Mouse (Mus musculus): Measurements from ENCODE around the gene Poc1a. TPM values are rescaled to one million over a fixed set of nuclear protein-coding genes. Genes with fewer than 3 reads are reported as not detected.

The Poc1a gene
- total and polyA plus RNA-seq, 3 experiments: 14.8 to 25.6 (median 20.2) TPM

DNA sequence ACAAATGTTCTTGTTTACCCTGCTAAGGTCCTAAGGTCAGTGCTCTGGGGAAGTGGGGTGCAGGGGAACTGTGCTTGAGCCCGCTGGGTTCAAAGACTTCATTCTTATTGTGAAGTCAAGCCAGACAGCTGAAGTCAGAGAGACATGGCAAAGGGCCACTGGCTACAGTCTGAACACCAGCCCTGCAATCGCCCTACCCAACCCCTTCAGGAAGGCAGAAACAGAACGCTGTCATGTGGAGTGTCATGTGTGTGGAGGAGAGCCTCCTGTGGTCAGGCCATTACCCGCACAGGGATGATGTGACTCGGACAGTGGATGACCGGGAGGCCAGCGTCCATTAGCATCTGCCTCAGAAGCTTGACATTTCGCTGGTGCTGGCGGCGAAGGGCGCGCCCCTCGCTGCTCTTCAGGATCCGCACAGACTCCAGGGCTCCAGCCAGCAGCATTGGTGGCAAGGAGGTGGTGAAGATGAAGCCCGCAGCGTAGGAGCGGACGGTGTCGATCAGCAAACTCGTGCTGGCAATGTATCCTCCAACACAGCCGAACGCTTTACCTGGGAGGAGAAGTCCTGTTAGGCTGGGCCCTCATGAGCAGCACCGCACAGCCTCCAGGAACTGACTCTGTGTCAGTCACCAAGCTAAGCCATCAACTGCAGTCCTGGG lies 44.6 kb upstream of the Poc1a start:
- DNase-seq (ENCODE audit: low spot score) (no peak), ATAC-seq (ENCODE audit: extremely low read depth, insufficient number of reproducible peaks, low FRiP score, poor library complexity, severe bottlenecking) (no peak)
- 0 out of 2 replicates have a peak, but pooled peaks cover 1% of the 10 kb centered on the region for H3K27me3 ChIP-seq (ENCODE audit: insufficient read depth, low read length)
- TF ChIP-seq GATA2 (IDR thresholded peaks at IDR 0.05; ENCODE audit: borderline replicate concordance, low read depth, low read length): no peak
- no peak for TF ChIP-seq TAL1 (conservative IDR thresholded peaks at IDR 0.05; ENCODE audit: low read depth, low read length)
- no peak for TF ChIP-seq CTCF (IDR thresholded peaks at IDR 0.05; ENCODE audit: low read depth, low read length)
- TF ChIP-seq GATA1 (IDR thresholded peaks at IDR 0.05; ENCODE audit: borderline replicate concordance, low read length): no peak
- no peak for TF ChIP-seq POLR2AphosphoS5 (IDR thresholded peaks at IDR 0.05; ENCODE audit: insufficient replicate concordance, low read depth, low read length)
- no peak overlapping the region for H3K4me3 ChIP-seq (ENCODE audit: low read depth, low read length)
- H3K36me3 ChIP-seq (replicated peaks): peaks cover 89% of the 10 kb centered on the region
- H3K9me3 ChIP-seq (replicated peaks): no peaks in the 10 kb centered on the region
- peaks cover 2% of the 10 kb centered on the region; the same call in 1 of the 2 replicates for H3K4me1 ChIP-seq (ENCODE audit: insufficient read depth, low read depth, low read length)

DNA sequence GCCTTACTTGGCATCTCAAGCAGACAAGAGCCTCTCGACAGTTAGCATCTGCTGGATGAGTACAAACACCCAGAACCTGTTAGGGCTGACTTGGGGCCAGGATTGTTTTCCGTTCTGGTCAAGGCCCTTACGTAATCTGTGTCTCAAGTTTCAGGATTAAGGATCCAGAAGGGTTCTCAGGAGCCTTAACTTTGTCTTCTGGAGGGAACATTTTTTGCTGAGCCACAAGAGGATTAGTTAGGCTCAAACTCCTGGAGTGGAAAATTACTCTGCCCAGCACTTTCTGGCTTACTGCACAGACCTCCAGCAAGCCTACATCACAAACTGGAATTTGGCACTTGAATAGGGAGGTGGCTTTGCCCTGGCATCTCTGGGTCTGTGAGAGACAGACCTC lies 44.0 kb upstream of the Poc1a start:
- Histone ChIP-seq H3K36me3 (replicated peaks) (peaks cover 95% of the 10 kb centered on the region), H3K9me3 (replicated peaks) (no peaks in the 10 kb centered on the region), H3K27me3 (ENCODE audit: insufficient read depth, low read length) (no peaks in the 10 kb centered on the region), H3K4me1 (ENCODE audit: insufficient read depth, low read depth, low read length) (no peaks in the 10 kb centered on the region), H3K4me3 (ENCODE audit: low read depth, low read length) (no peak overlapping the region)
- no peak for TF ChIP-seq GATA2 (IDR thresholded peaks at IDR 0.05; ENCODE audit: borderline replicate concordance, low read depth, low read length)
- no peak for TF ChIP-seq TAL1 (conservative IDR thresholded peaks at IDR 0.05; ENCODE audit: low read depth, low read length)
- no peak for TF ChIP-seq CTCF (IDR thresholded peaks at IDR 0.05; ENCODE audit: low read depth, low read length)
- no peak for TF ChIP-seq POLR2AphosphoS5 (IDR thresholded peaks at IDR 0.05; ENCODE audit: insufficient replicate concordance, low read depth, low read length)
- TF ChIP-seq GATA1 (IDR thresholded peaks at IDR 0.05; ENCODE audit: borderline replicate concordance, low read length): no peak
- DNase-seq (ENCODE audit: low spot score) (no peak), ATAC-seq (ENCODE audit: extremely low read depth, insufficient number of reproducible peaks, low FRiP score, poor library complexity, severe bottlenecking) (no peak)

DNA sequence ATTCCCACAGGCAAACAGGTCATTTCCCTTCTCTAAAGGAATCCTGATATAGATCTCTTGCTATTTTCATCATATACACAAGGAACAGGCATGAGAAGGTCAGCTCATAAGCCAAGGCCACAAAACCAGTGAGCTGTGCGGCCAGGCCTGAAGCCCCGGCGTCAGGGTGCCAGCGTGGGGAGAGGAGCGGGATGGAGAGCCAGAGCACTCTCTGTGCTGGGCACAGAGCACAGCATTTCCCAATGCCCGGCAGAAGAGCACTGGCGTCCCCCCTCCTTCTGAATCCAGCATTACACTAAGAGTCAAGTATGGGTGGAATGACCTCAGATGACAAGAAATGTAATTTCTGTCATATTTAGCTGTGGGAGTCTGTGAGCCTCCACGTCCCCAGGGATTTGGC lies 43.5 kb upstream of the Poc1a start:
- TF ChIP-seq POLR2AphosphoS5 (IDR thresholded peaks at IDR 0.05; ENCODE audit: insufficient replicate concordance, low read depth, low read length) (no peak), GATA2 (IDR thresholded peaks at IDR 0.05; ENCODE audit: borderline replicate concordance, low read depth, low read length) (no peak), GATA1 (IDR thresholded peaks at IDR 0.05; ENCODE audit: borderline replicate concordance, low read length) (no peak)
- no peaks in the 10 kb centered on the region for H3K9me3 ChIP-seq (replicated peaks)
- H3K4me3 ChIP-seq (ENCODE audit: low read depth, low read length): no peak overlapping the region
- ATAC-seq (ENCODE audit: extremely low read depth, insufficient number of reproducible peaks, low FRiP score, poor library complexity, severe bottlenecking) (no peak), DNase-seq (ENCODE audit: low spot score) (no peak)
- no peaks in the 10 kb centered on the region for H3K27me3 ChIP-seq (ENCODE audit: insufficient read depth, low read length)
- no peaks in the 10 kb centered on the region for H3K4me1 ChIP-seq (ENCODE audit: insufficient read depth, low read depth, low read length)
- peaks cover 99% of the 10 kb centered on the region for H3K36me3 ChIP-seq (replicated peaks)

DNA sequence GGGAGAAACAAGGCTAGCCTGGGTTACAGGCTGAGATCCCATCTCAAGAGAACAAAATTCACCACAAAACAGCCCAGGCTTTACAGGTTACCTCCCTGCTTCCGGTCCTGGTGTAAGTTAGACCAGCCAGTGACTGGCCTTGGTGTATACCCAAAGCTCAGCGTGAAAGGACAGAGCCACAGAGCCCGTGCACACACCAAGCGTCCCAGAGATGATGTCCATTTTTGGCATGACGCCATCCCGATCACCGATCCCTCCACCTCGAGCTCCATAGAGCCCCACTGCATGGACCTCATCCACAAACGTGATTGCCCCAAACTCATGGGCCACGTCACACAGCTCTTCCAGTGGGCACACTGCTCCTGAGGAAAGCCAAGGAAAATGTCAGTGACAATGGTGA lies 43.0 kb upstream of the Poc1a start:
- peaks cover 99% of the 10 kb centered on the region for H3K36me3 ChIP-seq (replicated peaks)

DNA sequence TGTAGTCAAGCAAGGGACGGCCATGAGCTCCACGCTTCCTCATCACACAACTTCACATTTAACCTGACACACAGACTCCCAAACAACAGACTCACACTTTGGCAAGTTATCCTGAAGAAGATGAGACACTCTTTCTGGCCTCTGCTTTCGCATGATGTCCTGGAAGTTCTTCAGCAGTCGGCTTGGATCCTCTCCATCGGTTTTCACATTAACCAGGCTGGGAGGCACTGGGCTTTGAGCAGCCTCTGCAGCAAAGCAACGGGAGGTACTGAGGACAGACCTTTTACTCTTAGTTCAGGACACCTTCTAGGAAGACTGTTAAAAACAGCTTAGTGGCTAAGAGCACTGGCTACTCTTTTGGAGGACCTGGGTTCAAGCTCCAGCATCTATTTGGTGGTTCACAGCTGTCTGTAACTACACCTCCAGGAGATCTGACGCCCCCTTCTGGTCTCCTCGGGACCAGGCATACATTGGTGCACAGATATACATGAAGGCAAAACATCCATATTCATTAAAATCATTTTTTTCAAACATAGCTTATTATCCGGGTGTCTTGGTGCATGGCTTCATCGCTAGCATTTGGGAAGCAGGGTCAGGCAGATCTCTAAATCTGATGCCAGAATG lies 39.2 kb upstream of the Poc1a start:
- no peak for DNase-seq (ENCODE audit: low spot score)
- TF ChIP-seq TAL1 (conservative IDR thresholded peaks at IDR 0.05; ENCODE audit: low read depth, low read length): no peak
- no peak for TF ChIP-seq POLR2AphosphoS5 (IDR thresholded peaks at IDR 0.05; ENCODE audit: insufficient replicate concordance, low read depth, low read length)
- no peak for TF ChIP-seq GATA2 (IDR thresholded peaks at IDR 0.05; ENCODE audit: borderline replicate concordance, low read depth, low read length)
- no peak for TF ChIP-seq GATA1 (IDR thresholded peaks at IDR 0.05; ENCODE audit: borderline replicate concordance, low read length)
- TF ChIP-seq CTCF (IDR thresholded peaks at IDR 0.05; ENCODE audit: low read depth, low read length): no peak
- ATAC-seq (ENCODE audit: extremely low read depth, insufficient number of reproducible peaks, low FRiP score, poor library complexity, severe bottlenecking): no peak
- Histone ChIP-seq H3K4me1 (ENCODE audit: insufficient read depth, low read depth, low read length) (peaks cover 10% of the 10 kb centered on the region), H3K9me3 (replicated peaks) (no peaks in the 10 kb centered on the region), H3K4me3 (ENCODE audit: low read depth, low read length) (no peak overlapping the region), H3K36me3 (replicated peaks) (peaks cover 91% of the 10 kb centered on the region), H3K27me3 (ENCODE audit: insufficient read depth, low read length) (no peaks in the 10 kb centered on the region)

More for the DNA sequence above, 43.0 kb upstream of the Poc1a start:
- H3K9me3 ChIP-seq (replicated peaks): no peaks in the 10 kb centered on the region
- DNase-seq (ENCODE audit: low spot score) (no peak), ATAC-seq (ENCODE audit: extremely low read depth, insufficient number of reproducible peaks, low FRiP score, poor library complexity, severe bottlenecking) (no peak)
- TF ChIP-seq GATA2 (IDR thresholded peaks at IDR 0.05; ENCODE audit: borderline replicate concordance, low read depth, low read length): no peak
- TF ChIP-seq TAL1 (conservative IDR thresholded peaks at IDR 0.05; ENCODE audit: low read depth, low read length): no peak
- no peak for TF ChIP-seq GATA1 (IDR thresholded peaks at IDR 0.05; ENCODE audit: borderline replicate concordance, low read length)
- TF ChIP-seq POLR2AphosphoS5 (IDR thresholded peaks at IDR 0.05; ENCODE audit: insufficient replicate concordance, low read depth, low read length): no peak
- TF ChIP-seq CTCF (IDR thresholded peaks at IDR 0.05; ENCODE audit: low read depth, low read length): no peak
- no peaks in the 10 kb centered on the region for H3K27me3 ChIP-seq (ENCODE audit: insufficient read depth, low read length)
- H3K4me1 ChIP-seq (ENCODE audit: insufficient read depth, low read depth, low read length): no peaks in the 10 kb centered on the region
- no peak overlapping the region for H3K4me3 ChIP-seq (ENCODE audit: low read depth, low read length)

DNA sequence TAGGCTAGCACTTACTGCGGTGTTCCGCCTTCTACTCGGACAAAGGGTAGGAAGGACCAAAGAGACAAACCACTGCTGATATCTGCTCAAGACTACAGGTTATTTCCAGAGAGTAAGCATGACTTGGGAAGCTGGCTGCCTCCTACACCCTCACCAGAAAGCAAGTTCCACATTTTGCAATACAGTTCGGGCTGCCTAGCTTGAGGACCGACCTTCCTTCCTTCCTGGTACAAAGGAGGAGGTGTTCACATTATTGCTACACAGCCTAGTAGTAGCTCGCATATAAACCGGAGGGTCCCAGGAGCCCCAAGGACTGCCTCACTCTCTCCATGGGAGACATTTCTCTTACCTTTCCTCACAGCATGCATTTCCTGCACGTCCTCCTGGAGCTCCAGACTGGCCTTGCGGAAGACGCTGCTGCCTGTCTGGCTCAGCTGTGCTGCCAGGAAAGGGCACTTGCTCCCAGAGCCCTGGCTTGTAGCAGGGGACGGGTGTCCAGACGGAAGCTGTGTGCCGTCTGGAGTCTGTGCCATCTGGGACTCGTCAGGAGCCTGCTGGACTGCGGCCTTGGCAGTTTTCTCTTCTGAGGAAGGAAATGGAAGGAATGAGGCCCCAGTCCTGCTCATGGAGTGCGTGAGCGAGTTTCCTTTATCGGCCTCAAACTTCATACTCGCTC lies 37.9 kb upstream of the Poc1a start:
- no peaks in the 10 kb centered on the region for H3K27me3 ChIP-seq (ENCODE audit: insufficient read depth, low read length)
- peaks cover 21% of the 10 kb centered on the region for H3K4me1 ChIP-seq (ENCODE audit: insufficient read depth, low read depth, low read length)
- TF ChIP-seq CTCF (IDR thresholded peaks at IDR 0.05; ENCODE audit: low read depth, low read length) (no peak), POLR2AphosphoS5 (IDR thresholded peaks at IDR 0.05; ENCODE audit: insufficient replicate concordance, low read depth, low read length) (no peak), GATA2 (IDR thresholded peaks at IDR 0.05; ENCODE audit: borderline replicate concordance, low read depth, low read length) (no peak), TAL1 (conservative IDR thresholded peaks at IDR 0.05; ENCODE audit: low read depth, low read length) (no peak), GATA1 (IDR thresholded peaks at IDR 0.05; ENCODE audit: borderline replicate concordance, low read length) (no peak)
- DNase-seq (ENCODE audit: low spot score) (no peak), ATAC-seq (ENCODE audit: extremely low read depth, insufficient number of reproducible peaks, low FRiP score, poor library complexity, severe bottlenecking) (no peak)
- no peaks in the 10 kb centered on the region for H3K9me3 ChIP-seq (replicated peaks)
- H3K4me3 ChIP-seq (ENCODE audit: low read depth, low read length): no peak overlapping the region
- peaks cover 80% of the 10 kb centered on the region for H3K36me3 ChIP-seq (replicated peaks)

Data from G1E (cell line).